Mouse (Mus musculus) thymus, postnatal 36 days (tissue): ENCODE data around the gene Zeb2.
A peak's percentile ranks its signal among the peaks of the same experiment; 100 is the strongest.
"Not testable (repeated sequence)": the region's sequence is repeated elsewhere in the genome, so short reads cannot be mapped to it uniquely, and the experiment has no call there.

Experiments
- DNase-seq, 2 experiments: peaks; one replicate each; pipeline ENCODE4 v3.0.0; 2022; ENCODE audit warnings: mixed read lengths in 2 of 2

Zeb2 gene

DNA sequence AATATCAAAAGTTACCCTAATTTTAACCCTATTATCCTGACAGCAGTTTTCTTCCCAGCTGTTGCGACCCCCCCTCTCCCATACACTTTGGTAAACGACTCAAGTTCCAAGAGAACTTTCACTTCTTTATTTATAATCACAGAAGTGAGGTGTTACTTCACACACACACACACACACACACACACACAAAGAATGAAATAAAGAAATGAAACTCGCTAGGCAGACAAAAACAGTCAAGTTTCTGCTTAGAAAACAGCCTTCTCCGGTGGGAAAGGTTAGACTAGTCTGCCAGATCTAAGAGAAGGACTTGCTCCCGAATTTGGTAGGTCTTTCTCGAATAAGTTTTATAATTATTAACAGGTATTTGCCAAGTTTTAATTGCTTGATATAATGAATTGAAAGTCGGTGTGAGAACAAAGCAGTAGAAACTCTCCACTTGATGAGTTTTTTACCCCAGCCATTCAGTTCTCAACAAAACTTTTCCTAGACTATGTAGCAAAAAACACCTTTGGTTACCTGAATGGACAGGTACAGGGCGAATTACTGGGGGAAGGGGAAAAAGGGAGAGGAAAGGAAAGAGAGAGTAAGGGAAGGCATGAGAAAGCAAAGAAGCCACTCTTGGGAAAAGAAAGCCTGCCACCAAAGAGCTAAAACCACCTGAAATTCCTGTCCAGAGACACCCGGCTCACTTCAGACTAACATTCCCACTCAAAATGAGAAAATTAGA is 5.0 kb downstream of the Zeb2 start:
- DNase-seq: no peak

DNA sequence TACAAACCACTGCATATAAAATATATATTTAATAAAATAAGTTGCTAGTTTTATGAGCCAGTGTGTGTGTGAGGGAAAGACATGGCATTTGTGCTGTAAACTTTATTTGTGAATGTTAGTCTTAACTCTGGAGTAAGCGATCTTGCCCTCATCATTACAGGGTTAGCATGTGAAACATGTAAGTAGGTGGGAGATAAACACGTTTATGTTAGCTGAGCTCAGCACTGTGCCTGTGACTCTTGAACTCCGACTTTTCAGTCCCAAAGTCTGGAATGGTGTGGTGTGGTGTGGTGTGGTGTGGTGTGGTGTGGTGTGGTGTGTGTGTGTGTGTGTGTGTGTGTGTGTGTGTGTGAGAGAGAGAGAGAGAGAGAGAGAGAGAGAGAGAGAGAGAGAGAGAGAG is 5.6 kb downstream of the Zeb2 start:
- DNase-seq: not testable (repeated sequence)

DNA sequence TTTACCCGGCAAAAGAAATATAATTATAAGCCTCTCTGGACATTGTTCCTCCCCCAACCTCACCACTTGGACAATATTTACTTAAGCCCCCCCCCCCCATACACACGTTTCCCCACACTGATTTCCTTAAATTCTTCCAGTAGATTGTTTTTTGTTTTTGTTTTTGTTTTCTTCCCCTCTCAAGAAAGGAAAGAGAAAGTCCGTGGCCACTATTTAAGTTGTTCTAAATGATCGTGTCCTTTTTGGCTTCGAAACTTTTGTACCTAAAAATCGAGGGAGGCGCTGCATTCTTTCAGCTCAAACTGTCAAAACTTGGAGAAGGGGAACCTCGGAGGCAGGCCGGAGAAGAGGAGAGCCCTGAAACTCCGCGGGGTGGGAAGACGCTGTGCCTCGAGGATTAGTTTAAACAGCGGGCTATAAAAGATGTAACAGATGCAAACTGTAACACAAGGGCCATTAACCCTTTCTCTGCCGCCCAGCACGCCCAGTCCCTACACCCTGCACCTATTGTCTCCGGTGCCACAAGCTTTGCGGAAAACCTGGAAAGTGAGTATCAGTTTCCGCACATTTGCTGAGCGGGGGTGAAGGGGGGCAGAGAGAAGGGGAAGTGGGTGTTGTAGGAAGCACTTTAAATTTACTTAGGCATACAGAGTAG is 6.3 kb downstream of the Zeb2 start:
- DNase-seq: peak; percentile 29 to 32

DNA sequence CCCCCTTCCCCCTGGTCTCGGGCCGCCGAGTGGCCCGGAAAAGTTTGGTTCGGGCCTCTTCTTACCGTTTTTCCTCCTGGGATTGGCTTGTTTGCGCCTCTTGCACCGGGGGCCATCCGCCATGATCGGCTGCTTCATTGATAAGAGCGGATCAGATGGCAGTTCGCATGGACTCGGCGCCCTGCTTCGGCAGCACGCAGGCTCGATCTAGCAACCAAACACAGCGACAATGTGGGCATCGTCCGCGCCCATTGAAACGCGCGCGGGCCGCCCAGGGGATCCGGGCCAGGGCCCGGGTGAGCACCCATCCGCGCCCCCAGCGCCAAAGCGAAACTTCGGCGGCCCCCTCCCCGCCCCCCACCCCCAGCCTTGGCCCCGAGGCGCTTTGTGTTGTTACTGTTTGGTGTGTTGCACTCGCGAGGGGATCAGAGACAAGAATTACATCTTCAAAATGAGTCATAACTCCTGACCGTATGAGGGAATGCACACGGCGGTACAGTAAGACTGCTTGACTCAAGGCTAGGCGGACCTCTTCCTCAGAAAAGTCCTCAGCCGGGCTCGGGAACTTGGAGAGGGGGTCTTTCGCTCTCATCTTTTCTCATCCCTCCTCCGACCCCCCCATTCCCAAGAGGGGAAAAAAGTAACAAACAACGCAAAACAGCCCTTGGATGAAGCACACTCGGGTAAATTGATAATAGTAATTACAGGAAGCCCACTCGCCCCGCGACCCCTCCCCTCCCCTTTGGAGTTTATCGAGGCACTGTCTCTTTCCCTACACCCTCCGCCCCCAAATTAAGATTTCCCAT is 7.0 kb downstream of the Zeb2 start:
- peak; percentile 48 to 50 for DNase-seq

DNA sequence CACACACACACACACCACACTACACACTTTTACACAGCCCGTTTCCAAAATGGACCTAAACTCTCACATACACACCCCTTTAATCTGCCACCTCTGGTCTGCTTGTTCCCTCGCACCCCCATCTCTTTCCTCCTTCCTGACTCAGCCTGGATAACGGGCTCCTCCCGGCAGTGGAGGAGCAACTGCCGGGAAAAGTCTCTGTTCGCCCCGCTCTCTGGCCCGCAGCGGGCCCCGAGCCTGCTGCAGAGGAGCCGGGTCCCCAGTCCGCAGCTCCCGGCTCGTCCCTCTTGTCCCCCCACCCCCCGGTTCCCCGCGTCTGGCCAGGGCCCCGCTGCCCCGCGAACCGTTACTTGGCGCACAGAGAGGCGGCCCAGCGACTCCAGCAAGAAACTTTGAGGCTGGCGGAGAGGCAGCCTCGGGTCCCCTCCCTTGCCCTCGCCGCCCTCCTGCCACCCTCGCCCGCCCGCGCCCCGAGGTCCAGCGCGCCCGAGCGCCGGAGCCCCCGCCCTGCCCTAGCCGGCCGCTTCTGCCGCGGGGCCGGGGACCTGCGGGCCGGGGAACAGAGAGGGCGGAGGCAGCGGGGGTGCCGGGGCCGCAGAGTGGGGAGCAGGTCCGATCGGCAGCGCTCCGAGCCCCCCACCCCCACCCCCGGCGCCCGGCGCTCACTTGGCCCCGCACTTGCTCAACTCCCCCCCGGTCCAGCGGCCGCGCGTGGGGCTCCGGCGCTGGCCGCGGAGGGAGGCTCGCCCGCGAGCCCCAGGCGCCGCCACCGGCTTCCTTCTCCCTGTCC is 7.8 kb downstream of the Zeb2 start:
- DNase-seq: peak; percentile 15 to 35

DNA sequence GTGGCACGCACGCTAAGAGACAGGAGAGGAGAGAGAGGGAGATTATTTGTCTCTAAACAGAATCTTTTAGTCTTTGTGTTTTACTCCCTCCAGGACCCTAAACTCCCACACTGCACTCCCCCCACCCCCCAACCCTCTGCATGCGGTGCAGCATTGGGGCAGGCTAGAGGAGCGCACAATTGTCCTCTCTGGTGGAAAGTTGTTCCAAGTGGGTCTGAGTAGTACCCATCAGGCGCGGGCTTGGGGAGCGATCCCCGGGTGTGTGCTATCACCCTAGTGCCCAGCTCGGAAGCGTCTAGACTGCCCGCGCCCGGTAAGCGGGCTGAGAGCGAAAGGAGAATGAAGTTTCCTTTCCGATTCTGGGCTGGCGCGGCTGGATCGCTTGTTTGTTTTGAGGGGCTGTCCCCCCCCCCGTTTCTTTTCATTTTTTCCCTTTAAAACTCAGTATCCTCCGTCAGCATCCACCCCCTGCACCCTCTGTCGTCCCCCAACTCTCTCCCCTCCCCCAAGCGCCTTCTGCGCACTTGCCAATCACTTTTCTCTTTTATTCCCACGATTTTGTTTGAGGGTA is 8.6 kb downstream of the Zeb2 start:
- DNase-seq: peak; percentile 28 to 30

DNA sequence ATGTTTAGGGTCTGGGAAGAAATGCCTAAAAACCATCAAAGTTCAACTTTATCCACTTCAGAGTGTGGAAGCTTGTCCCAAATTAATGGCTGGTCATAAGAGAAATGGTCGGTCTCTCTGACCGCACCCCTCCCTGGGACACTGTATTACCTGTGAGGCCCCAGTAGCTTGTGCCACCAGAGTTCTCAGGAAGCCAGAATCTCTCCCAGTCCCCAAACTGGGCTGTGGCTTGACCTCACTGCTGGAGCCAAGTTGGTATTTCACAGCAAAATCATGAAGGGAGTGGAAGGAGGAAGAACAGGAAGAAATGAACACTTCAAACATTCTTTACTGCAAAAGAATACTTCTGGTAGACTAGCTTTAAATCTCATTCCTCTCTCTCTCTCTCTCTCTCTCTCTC is 9.6 kb downstream of the Zeb2 start:
- DNase-seq: no peak

DNA sequence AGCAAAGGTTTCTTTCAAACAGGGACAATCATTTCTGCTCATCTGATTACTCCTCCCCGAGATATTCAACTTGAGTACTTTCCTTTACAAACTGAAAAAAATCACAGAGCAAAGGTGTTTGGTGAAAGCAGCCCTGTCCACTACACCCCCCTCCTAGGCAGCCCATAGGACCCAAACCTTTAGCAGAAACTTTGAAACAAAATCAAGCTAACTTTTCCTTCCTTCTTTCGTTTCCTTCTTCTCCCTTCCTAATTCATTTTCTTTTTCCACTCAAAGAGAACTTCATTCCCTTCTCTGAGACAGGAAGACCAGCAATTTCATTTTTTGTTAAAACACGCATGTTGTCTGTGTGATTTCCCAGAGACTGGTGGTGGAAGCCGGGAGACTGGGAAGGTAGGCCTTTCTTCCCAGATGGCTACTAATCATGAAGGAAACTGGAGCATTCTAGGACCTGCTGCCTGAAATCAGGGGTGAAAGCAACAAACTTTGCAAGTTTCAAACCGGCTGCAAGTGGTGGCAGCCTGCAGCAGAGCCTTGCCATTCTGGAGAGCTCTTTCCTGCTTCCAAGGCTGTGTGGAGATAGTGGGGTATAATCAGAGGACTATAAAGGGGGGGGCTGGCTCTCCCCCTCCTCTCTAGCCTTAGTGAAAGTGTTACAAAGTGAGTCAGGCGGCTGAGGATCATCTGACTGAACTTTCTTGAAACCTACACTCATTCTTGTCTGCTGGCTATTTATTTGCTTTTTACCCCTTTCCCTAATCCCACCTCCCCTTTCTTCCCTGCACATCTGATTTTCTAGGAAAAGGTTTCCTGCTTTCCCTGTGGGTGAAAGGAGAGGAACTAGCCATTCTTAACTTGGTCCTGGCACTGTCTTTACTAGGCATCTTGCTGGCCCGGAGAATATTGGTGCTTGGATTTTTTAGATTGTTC is 11.0 kb downstream of the Zeb2 start:
- DNase-seq: no peak

DNA sequence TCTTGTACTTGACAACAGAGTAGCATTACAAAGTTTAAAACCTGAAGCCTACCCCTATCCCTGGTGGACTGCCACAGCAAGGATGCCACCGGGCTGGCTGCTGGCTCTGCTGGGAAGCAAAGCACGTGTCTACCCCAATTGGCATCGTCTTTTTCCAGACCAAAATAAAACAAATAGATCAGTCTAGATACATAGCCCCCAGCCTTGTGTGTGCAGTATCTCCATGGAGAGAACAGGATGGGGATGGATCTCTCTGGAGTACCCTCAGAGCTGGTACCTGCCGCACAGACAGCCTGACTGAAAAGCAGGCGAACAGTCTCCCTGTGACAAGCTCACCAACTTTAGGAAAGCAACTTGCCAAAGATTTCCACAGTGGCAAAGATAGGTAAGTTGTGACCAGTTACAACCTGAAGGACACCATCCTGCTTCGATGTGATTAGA is 11.9 kb downstream of the Zeb2 start:
- no peak for DNase-seq

DNA sequence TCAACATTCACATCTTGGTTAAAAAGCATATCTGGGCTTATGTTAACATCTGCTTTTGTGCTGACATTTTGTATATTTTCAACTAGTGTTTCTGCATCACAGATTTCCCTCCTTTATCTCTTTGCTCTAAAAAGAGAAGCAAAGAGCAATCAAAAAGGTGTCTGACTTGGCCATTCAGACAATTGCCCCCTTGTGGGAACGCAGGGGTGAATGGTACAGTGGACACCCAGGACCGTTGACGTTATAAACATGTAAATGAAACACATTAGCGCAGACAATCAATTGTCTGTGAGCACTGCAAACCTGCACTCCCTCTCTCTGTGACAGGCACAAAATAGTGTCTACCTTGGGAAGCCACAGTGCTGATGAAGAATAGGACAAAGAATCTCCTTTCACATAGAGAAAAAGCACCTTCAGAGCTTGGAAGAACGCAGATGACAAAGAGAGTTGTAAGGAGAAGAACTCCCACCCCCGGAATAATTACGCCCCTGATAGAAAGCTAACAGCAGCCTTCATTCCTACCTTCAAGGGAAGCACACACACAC is 12.6 kb downstream of the Zeb2 start:
- DNase-seq: no peak

DNA sequence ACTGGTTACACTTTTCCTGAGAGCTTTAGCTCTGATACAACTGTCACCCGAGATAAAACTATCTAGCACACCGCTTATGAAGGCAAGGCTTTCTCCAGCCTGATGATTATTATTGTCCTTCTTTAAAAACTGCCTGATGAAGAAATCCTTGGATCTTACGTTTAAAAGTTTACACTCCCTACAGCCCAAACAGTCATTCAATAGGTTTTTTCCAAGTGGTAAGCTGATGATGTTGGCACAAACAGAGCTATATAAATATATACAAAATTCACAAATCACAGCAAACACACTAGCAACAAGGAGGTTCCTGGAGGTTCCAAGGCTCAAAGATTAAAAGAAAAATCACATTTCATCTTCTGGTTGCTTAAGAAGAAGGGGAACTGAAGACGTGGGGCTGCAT is 13.1 kb downstream of the Zeb2 start:
- DNase-seq: no peak

DNA sequence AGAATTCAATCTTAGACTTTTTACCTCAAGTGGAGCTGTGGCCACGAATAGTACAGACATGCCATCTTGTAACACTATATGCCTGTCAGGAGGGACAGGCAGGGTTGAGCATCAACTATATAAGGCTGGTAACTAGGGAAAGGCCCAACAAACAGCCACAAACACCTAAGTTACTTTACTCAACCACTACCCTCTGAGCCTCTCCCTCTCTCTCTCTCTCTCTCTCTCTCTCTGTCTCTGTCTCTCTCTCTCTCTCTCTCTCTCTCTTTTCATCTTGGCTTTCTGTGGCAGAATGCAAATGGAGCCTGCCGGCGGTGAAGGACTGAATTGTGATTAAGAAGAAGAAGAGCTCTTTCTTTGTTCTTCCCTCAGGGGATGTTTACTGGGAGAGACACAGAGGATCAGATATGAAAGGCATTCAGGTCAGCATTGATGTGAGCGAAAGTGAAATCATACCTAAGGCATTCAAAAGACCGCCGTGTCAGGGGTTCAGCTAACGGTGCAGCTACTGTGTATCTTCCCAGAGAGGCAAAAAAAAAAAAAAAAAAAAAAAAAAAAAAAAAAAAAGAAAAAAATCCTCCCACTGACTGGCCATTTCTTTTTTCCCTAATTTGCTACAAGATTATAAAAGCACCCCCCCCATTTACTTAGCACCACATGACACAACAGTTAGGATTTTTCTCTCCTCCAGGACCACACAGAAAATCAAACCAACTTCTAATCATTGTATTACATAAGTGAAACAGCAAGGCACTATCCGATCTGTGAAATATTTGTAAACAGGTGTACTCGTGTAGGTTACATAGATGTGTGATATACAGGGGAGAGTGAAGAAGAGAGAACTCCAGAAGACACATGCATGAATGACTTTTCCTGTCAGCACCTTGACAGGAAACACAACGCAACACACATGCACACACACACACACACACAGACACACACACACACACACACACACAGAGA is 13.9 kb downstream of the Zeb2 start:
- DNase-seq: no peak

DNA sequence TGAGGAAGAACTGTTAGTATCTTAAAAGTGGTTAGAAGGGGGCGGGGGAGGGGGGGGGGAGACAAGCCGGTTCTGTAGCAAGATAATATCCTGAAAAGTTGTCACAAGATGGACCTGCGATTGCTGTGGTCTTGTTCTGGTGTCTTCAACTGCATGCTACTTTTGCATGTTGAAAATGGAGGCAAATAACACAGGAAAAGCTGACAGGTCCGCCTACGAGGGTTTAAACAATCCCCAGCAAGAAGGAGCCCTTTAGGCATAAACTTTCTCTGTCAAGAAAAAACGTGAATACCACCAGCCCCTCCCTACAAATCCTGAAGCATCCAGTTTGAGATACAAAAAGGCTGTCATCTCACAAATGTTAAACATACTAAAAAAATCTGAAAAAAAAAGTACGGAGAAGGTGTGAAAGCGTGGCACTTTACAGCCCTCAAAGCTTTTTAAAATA is 15.0 kb downstream of the Zeb2 start:
- no peak for DNase-seq

DNA sequence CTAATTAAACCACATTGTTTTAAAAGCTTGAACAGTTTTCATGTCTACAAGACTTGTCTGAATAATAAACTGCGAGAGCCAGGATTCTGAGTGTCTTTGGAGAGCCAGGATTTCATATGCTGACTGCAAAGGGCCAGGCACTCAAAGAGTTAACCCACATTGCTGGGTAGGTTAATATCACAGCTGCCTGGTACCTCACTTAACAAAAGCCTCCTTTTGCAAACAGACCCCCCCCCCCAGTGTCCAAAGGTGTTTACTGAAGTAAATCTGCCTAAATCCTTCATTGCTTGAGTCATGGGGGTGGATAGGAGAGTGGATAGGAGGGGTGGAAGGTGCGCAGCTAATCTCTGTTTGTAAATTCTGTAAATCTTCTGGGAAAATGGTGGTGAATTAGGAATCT is 15.6 kb downstream of the Zeb2 start:
- DNase-seq: no peak

DNA sequence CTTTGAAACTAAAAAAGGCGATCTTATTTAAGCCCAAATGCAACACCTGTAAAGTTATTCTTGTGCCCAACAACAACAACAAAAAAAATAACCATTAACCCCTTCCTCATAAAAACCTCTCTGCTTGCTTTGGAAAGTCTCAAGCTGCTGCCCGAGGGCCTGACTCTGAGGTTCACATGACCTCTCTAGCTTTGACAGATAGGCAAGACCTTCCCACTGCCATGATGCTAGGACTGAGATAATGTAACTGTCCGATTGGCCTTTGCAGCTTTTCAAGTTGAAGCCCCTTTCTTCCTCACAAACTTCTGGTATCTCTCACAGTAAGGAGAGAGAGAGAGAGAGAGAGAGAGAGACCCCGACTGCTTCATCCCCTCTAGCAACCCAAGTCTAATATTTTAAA is 16.2 kb downstream of the Zeb2 start:
- no peak for DNase-seq

DNA sequence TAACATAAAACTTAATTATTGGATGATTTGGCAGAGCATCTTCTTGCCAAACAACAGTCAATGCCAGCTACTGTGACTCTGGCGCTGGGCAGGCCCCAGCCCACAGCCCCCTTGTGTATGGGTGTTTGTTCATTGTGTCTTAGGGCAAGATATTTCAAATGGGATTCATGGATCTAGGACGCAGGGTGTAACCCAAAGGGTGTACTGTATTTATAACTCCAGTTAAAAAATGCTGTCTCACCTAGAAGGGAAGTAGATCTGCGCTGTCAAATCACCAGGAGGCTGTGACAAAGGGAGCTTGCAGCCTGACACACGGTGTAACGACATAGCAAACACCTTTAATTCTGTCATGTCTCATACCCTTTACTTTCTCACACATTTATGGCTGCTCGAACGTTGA is 16.6 kb downstream of the Zeb2 start:
- no peak for DNase-seq

DNA sequence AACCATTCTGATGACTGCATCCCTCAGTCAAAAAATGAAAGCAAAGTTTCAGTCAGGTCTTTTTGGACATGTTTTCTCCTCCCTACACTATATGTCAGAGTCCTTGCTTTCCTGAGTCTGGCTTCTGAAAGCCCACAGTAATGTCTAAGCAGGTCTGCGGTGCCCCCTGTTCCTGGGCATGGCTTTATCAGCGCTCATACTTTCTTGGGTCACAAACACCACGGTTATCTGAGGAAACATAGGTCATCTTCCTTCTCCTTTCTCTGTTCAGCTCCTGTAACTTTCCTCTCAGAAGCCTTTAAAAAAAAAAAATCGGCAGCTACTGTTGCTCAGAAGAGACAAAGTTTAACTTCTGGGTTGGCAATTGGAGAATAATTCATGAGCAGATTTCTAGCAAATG is 17.2 kb downstream of the Zeb2 start:
- DNase-seq: no peak

DNA sequence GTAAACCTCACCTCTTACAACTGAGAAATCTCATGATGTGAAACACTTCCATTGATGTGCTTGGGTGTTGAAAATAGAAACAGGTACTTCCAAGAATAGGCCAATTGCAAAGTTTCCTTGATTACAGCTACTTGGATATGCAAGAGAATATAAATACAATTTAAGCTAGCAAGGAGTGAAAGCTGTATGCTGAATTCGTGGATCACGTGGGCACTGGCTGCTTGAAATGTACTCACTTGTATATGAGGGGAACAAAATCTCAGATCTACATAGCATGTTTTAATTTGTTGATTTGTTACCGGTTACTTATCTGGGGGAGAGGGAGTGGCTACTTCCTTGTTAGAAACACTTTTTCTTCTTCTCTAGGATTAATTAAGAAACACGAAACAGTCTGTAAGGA is 18.1 kb downstream of the Zeb2 start:
- no peak for DNase-seq

DNA sequence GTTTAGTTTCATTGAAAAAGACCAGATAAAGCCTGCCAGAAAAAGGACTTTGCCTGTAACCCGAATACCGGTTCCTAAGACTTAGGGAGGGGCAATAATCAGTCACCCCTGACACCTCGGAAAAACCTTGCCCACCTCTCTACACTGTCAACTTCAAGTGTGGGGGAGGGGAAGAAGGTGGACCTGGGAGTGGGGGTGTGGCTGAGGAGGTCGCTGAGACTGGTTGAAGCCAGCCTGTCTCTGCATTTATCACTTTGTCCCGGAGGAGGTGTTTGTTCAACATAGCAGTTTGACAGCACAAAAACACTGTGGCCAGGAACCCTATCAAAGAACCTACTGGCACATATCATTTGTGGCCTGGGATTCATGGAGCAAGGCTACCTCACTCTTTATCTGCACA is 19.2 kb downstream of the Zeb2 start:
- no peak for DNase-seq
